Mouse (Mus musculus) liver, adult 2 months (tissue): Measurements from ENCODE around the gene Cypt2. TPM values are rescaled to one million over a fixed set of nuclear protein-coding genes. Genes with fewer than 3 reads are reported as not detected.
"Not testable (repeated sequence)": the region's sequence is repeated elsewhere in the genome, so short reads cannot be mapped to it uniquely, and the experiment has no call there.

ENCODE experiments used
- DNase-seq: peaks from one replicate; pipeline ENCODE4 v3.0.0-alpha.2; 2011; ENCODE audit warnings: low read depth, low spot score; ENCODE audit errors: extremely low read depth
- H3K27ac ChIP-seq: fragments of 200-500 bp; replicated peaks from 2 replicates; pipeline ENCODE4 v1.5.1; 2012; ENCODE audit warnings: low read depth, mild to moderate bottlenecking, control low read depth, inconsistent platforms, low read length; ENCODE audit not compliant: insufficient read depth
- H3K27me3 ChIP-seq: fragments of 200-500 bp; 2 replicates; pipeline ENCODE4 v1.6.1; 2012; ENCODE audit warnings: mild to moderate bottlenecking, moderate library complexity, low read length, inconsistent platforms; ENCODE audit not compliant: control insufficient read depth, insufficient read depth
- H3K36me3 ChIP-seq: fragments of 200-500 bp; 2 replicates; pipeline ENCODE4 v1.6.1; 2012; ENCODE audit warnings: low read length, inconsistent platforms; ENCODE audit not compliant: control insufficient read depth, insufficient read depth
- H3K4me1 ChIP-seq: fragments of 200-500 bp; 2 replicates; pipeline ENCODE4 v1.6.1; 2011; ENCODE audit warnings: low read length; ENCODE audit not compliant: control insufficient read depth, insufficient read depth
- H3K4me3 ChIP-seq: fragments of 200-500 bp; 2 replicates; pipeline ENCODE4 v1.5.1; 2011; ENCODE audit warnings: low read depth, mild to moderate bottlenecking, control low read depth, low read length, moderate library complexity; ENCODE audit not compliant: insufficient read depth
- H3K79me2 ChIP-seq: fragments of 200-500 bp; 2 replicates; pipeline ENCODE4 v1.6.1; 2012; ENCODE audit warnings: inconsistent platforms, mild to moderate bottlenecking, low read length, moderate library complexity; ENCODE audit not compliant: control insufficient read depth, insufficient read depth
- H3K9ac ChIP-seq: fragments of 200-500 bp; 2 replicates; pipeline ENCODE4 v1.6.1; 2012; ENCODE audit warnings: low read depth, mild to moderate bottlenecking, control low read depth, inconsistent platforms, low read length
- CTCF ChIP-seq: fragments of 200-500 bp; IDR thresholded peaks from 2 replicates; pipeline ENCODE4 v1.5.1; 2011; ENCODE audit warnings: low read depth, low read length, control low read depth
- POLR2A ChIP-seq: fragments of 200-500 bp; IDR thresholded peaks from 2 replicates; pipeline ENCODE4 v1.6.1; 2011; ENCODE audit warnings: low read length, control low read depth; ENCODE audit not compliant: insufficient read depth; ENCODE audit errors: extremely low read depth
- WGBS: fragments of 180-500 bp; shearing (Covaris S2); methylation state at CpG from one replicate; pipeline ENCODE4 v1.1.7; 2018; 5-methylcytosine and 5-hydroxymethylcytosine counted together
- polyA plus RNA-seq: library from polyadenylated mRNA; depleted of rRNA; stranded (reverse); fragments of >200 nt; gene quantifications from 2 replicates; pipeline ENCODE4 v1.2.3, GENCODE M21; 2012; rRNA removed
- total RNA-seq: library from RNA; depleted of rRNA; stranded (reverse); fragments of >200 nt; gene quantifications from 2 replicates; pipeline ENCODE4 v1.2.3, GENCODE M21; 2014; rRNA removed

The Cypt2 gene
- not detected in 2 replicates for total RNA-seq
- not detected in 2 replicates for polyA plus RNA-seq

DNA sequence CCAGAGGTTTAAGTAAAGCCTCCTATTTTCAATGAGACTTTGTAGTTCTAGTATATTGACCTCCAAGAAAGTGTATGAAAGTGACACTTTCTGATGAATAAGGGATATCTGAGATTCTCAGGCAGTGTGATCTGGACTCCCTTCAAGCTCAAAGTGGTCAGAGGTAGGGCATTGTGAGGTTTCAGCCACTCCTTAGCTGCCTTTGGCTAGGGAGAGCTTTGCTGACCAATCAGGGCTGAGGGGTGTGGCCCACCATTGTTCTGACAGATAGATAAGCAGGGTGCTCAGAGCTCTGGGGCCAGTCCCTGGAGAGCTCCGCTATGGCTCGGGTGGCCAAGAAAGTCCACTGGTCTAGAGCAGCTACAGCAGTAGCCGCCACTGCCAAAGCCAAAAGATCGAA is at the start of gene Cypt2:
TSS of gene Cypt2 (plus strand) at position 301 of the 400 bp plus-strand sequence.
- H3K4me3 ChIP-seq, H3K27me3 ChIP-seq, H3K4me1 ChIP-seq, DNase-seq, H3K36me3 ChIP-seq, H3K79me2 ChIP-seq, H3K9ac ChIP-seq, H3K27ac ChIP-seq: not testable (repeated sequence)
- 89% methylated on average over 4 of the region's 4 CpGs for WGBS

DNA sequence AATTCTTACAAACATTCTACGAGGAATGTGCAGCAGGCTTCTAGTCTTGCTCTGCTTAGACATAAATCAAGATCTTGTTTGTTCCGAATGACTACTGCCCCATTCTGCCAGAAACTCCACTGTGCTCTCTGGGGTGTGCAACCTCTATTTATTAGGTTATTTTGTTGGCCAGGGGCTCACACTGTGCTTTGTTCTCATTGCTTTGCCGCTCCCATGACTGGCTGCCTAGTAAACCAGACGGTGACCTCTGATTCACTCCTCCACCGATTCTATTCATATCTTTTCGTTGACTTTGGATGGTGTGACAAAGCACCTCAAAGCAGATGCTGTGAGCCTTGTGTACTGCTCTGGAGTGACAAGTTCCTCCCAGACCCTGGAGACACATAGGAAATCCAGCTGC is 46.7 kb downstream of the Cypt2 start:
- Histone ChIP-seq H3K9ac (no peak overlapping the region), H3K4me1 (no peaks in the 10 kb centered on the region), H3K27ac (no peak overlapping the region), H3K36me3 (no peaks in the 10 kb centered on the region), H3K27me3 (no peaks in the 10 kb centered on the region), H3K79me2 (no peaks in the 10 kb centered on the region), H3K4me3 (no peak overlapping the region)
- TF ChIP-seq POLR2A, result no peak
- no peak for TF ChIP-seq CTCF
- no peak for DNase-seq
- WGBS, result 84% methylated on average over 6 of the region's 6 CpGs
